Mouse (Mus musculus): ENCODE data around the gene Sfxn1.

Gene Sfxn1

GRCm38 (mm10) chr13:54076762-54077460 lies 5.2 kb downstream of the Sfxn1 start:
- DNase-seq (ENCODE audit: low read depth in 1 of 2, low spot score in 2 of 2) = no peak

- no peak for DNase-seq (ENCODE audit: low read depth in 1 of 2, low spot score in 2 of 2)
These were observed 6.0 kb downstream of the Sfxn1 start for GRCm38 (mm10) chr13:54077470-54078174.

GRCm38 (mm10) chr13:54079782-54080759 lies 8.4 kb downstream of the Sfxn1 start:
- DNase-seq (ENCODE audit: low read depth in 1 of 2, low spot score in 2 of 2) = no peak

GRCm38 (mm10) chr13:54080785-54081184 lies 9.1 kb downstream of the Sfxn1 start:
- no peak for DNase-seq (ENCODE audit: low read depth in 1 of 2, low spot score in 2 of 2)

- no peak for DNase-seq (ENCODE audit: low read depth in 1 of 2, low spot score in 2 of 2)
These were observed 11.3 kb downstream of the Sfxn1 start for GRCm38 (mm10) chr13:54082946-54083345.

GRCm38 (mm10) chr13:54084178-54084577 lies 12.5 kb downstream of the Sfxn1 start:
- no peak for DNase-seq (ENCODE audit: low read depth in 1 of 2, low spot score in 2 of 2)

GRCm38 (mm10) chr13:54084826-54085225 lies 13.2 kb downstream of the Sfxn1 start:
- no peak for DNase-seq (ENCODE audit: low read depth in 1 of 2, low spot score in 2 of 2)

- DNase-seq (ENCODE audit: low read depth in 1 of 2, low spot score in 2 of 2) = no peak
These were observed 13.6 kb downstream of the Sfxn1 start for GRCm38 (mm10) chr13:54085266-54085665.

- DNase-seq (ENCODE audit: low read depth in 1 of 2, low spot score in 2 of 2) = no peak
These were observed 20.1 kb downstream of the Sfxn1 start for GRCm38 (mm10) chr13:54091719-54092118.

GRCm38 (mm10) chr13:54094349-54094748 lies 22.7 kb downstream of the Sfxn1 start:
- no peak for DNase-seq (ENCODE audit: low read depth in 1 of 2, low spot score in 2 of 2)

GRCm38 (mm10) chr13:54094963-54095362 lies 23.3 kb downstream of the Sfxn1 start:
- no peak for DNase-seq (ENCODE audit: low read depth in 1 of 2, low spot score in 2 of 2)

GRCm38 (mm10) chr13:54095721-54096120 lies 24.1 kb downstream of the Sfxn1 start:
- no peak for DNase-seq (ENCODE audit: low read depth in 1 of 2, low spot score in 2 of 2)

GRCm38 (mm10) chr13:54097227-54097626 lies 25.6 kb downstream of the Sfxn1 start:
- DNase-seq (ENCODE audit: low read depth in 1 of 2, low spot score in 2 of 2) = no peak

GRCm38 (mm10) chr13:54097797-54098196 lies 26.1 kb downstream of the Sfxn1 start:
- no peak for DNase-seq (ENCODE audit: low read depth in 1 of 2, low spot score in 2 of 2)

GRCm38 (mm10) chr13:54101031-54101820 lies 29.6 kb downstream of the Sfxn1 start:
- DNase-seq (ENCODE audit: low read depth in 1 of 2, low spot score in 2 of 2) = no peak

- no peak for DNase-seq (ENCODE audit: low read depth in 1 of 2, low spot score in 2 of 2)
These were observed 30.4 kb downstream of the Sfxn1 start for GRCm38 (mm10) chr13:54102061-54102460.

GRCm38 (mm10) chr13:54103271-54103670 lies 31.6 kb downstream of the Sfxn1 start:
- no peak for DNase-seq (ENCODE audit: low read depth in 1 of 2, low spot score in 2 of 2)

- DNase-seq (ENCODE audit: low read depth in 1 of 2, low spot score in 2 of 2) = no peak
These were observed 32.2 kb downstream of the Sfxn1 start for GRCm38 (mm10) chr13:54103866-54104265.

- peak in 1 of 2 experiments; percentile 21 for DNase-seq (ENCODE audit: low read depth in 1 of 2, low spot score in 2 of 2)
These were observed 42.3 kb downstream of the Sfxn1 start for GRCm38 (mm10) chr13:54113819-54114550.

- no peak for DNase-seq (ENCODE audit: low read depth in 1 of 2, low spot score in 2 of 2)
These were observed 43.3 kb downstream of the Sfxn1 start for GRCm38 (mm10) chr13:54114931-54115330.

Measured in monocyte, adult 2 months (primary cell).